Mouse (Mus musculus) forebrain, embryonic 15.5 days (tissue): Measurements from ENCODE around the gene Gm2a. TPM values are rescaled to one million over a fixed set of nuclear protein-coding genes. Genes with fewer than 3 reads are reported as not detected.

Experiments used
- ATAC-seq: fragments of 200-750 bp; cut with Nextera tagmentation; replicated peaks from 2 replicates; pipeline ENCODE4 v1.8.0; 2017; ENCODE audit warnings: mild to moderate bottlenecking, moderate TSS enrichment, moderate library complexity
- H3K27ac ChIP-seq: fragments of 300-500 bp; sonication (generic); replicated peaks from 2 replicates; pipeline ENCODE4 v1.5.1; 2015; ENCODE audit warnings: mild to moderate bottlenecking, inconsistent platforms
- H3K27me3 ChIP-seq: fragments of 300-500 bp; sonication (generic); 2 replicates; pipeline ENCODE4 v1.6.1; 2015; ENCODE audit warnings: inconsistent platforms
- H3K36me3 ChIP-seq: fragments of 300-500 bp; sonication (generic); 2 replicates; pipeline ENCODE4 v1.6.1; 2015; ENCODE audit warnings: mild to moderate bottlenecking, inconsistent platforms
- H3K4me1 ChIP-seq: fragments of 300-500 bp; sonication (generic); 2 replicates; pipeline ENCODE4 v1.6.1; 2015; ENCODE audit warnings: inconsistent platforms
- H3K4me2 ChIP-seq: fragments of 300-500 bp; sonication (generic); replicated peaks from 2 replicates; pipeline ENCODE4 v1.6.1; 2015; ENCODE audit warnings: mild to moderate bottlenecking, inconsistent platforms
- H3K4me3 ChIP-seq: fragments of 300-500 bp; sonication (generic); 2 replicates; pipeline ENCODE4 v1.5.1; 2015; ENCODE audit warnings: mild to moderate bottlenecking, inconsistent platforms
- H3K9ac ChIP-seq: fragments of 300-500 bp; sonication (generic); replicated peaks from 2 replicates; pipeline ENCODE4 v1.6.1; 2015; ENCODE audit warnings: mild to moderate bottlenecking, inconsistent platforms
- H3K9me3 ChIP-seq: fragments of 300-500 bp; sonication (generic); 2 replicates; pipeline ENCODE4 v1.6.1; 2016; ENCODE audit warnings: inconsistent platforms
- WGBS: fragments of 180-500 bp; shearing (Covaris S2); methylation state at CpG from one replicate; pipeline ENCODE4 v1.1.7; 2015; ENCODE audit warnings: mixed read lengths; 5-methylcytosine and 5-hydroxymethylcytosine counted together
- polyA plus RNA-seq: library from polyadenylated mRNA; unstranded; fragments of >200 nt; fragmentation: Nextera tagmentation; extraction: Ambion mirVana; gene quantifications from 2 replicates; pipeline ENCODE4 v1.2.1, GENCODE M21; 2015

Gm2a gene
- polyA plus RNA-seq, 1 experiment from 2014 or later, result 18.7 TPM

DNA sequence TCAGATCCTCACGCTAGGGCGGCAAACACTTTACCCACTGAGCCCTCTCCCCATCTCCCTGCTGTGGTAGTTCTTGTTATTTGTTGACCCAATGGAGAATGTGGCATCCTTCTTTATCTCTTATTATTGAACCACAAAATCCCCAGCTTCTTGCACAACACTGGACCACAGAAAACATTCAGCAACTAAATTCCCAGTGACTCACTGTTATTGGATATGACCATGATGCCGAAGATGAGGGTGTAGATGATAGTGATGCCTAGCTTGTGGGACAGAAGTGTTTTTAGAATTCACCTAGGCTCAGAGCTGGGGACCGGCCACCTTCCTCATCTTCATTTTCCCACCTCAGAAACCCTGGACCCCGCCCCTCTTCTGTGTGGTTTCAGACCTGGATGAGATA lies 37.0 kb downstream of the Gm2a start:
- Histone ChIP-seq H3K9me3 (no peaks in the 10 kb centered on the region), H3K4me3 (no peak overlapping the region), H3K9ac (no peak overlapping the region), H3K27me3 (no peaks in the 10 kb centered on the region), H3K27ac (no peak overlapping the region), H3K36me3 (no peaks in the 10 kb centered on the region), H3K4me1 (no peaks in the 10 kb centered on the region), H3K4me2 (no peak overlapping the region)
- WGBS, result 92% methylated on average over 5 of the region's 5 CpGs
- no peak for ATAC-seq

DNA sequence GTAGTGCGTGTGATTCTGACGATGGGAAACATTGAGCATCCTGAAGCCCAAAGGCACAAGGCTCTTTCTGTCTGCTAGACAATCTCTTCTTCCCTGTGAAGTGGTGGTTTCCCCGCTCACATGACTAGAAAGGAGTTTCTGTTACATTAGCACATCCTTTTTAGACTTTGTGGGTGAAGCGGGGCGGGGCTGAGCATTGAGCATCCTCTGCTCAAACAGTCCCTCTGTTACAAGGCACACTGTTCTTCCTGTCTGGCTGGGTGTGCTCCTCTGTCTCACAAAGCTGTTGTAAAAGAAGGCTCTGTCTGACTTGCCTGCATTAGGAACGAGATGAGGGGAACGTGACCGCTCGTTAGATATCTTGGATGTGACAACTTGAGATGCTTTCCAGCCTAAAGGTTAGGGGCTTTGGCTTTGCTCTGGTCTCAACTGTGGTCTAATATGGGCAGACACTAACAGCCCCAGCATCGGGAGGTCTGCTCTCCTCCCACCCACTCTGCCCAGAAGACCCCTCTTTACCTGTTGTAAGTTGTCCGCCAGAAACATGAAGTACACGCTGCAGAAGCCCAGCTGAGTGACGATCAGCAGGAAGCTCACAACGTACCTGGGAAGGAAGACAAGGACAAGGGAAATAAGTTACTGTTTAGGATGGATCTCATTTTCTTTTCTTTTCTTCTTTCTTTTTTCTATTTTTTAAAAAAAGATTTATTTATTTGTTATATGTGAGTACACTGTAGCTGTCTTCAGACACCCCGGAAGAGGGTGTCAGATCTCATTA lies 39.0 kb downstream of the Gm2a start:
- H3K4me2 ChIP-seq, result no peak overlapping the region
- no peaks in the 10 kb centered on the region for H3K27me3 ChIP-seq
- 75% methylated on average over 15 of the region's 15 CpGs for WGBS
- H3K4me3 ChIP-seq, result no peak overlapping the region
- ATAC-seq, result no peak
- no peaks in the 10 kb centered on the region for H3K4me1 ChIP-seq
- H3K27ac ChIP-seq, result no peak overlapping the region
- H3K9ac ChIP-seq, result no peak overlapping the region
- no peaks in the 10 kb centered on the region for H3K9me3 ChIP-seq
- H3K36me3 ChIP-seq, result no peaks in the 10 kb centered on the region

DNA sequence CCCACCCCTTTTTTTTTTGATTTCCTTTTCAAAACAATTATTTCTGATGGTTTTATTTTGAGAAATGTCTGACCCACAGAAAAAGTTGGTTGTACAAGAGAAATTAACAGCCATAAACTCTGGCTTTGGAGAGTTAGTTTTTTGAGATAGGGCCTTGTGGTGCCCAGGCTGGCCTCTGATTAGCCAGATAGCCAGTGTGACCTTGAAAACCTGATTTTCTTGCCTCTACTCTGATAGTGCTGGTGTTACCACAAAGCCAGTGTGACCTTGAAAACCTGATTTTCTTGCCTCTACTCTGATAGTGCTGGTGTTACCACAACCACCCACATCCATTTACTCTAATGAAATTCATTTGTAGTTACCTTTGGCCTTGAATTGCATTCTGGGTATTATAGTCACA lies 39.7 kb downstream of the Gm2a start:
- no peaks in the 10 kb centered on the region for H3K36me3 ChIP-seq
- no peaks in the 10 kb centered on the region for H3K27me3 ChIP-seq
- no peak overlapping the region for H3K27ac ChIP-seq
- no peak overlapping the region for H3K4me2 ChIP-seq
- H3K9ac ChIP-seq, result no peak overlapping the region
- H3K4me1 ChIP-seq, result no peaks in the 10 kb centered on the region
- H3K9me3 ChIP-seq, result no peaks in the 10 kb centered on the region
- no peak for ATAC-seq
- H3K4me3 ChIP-seq, result no peak overlapping the region

DNA sequence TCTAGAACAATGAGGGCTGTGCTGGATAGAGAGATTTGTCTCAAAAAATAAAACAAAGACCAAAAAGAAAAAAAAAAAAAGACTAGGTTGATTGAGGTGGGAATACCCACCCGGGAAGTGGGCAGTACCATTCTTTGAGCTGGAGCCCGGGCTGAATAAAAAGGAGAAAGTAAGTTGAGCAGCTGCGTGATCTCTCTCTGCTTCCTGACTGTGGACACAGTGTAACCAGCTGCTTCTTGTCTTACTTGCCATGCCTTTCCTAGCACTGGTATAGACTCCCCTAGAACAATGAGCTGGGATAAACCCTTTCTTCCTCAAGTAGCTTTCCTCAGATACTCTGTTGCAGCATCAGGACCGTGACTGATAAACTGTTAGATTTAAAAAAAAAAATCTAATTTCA lies 43.6 kb downstream of the Gm2a start:
- Histone ChIP-seq H3K27me3 (no peaks in the 10 kb centered on the region), H3K4me3 (no peak overlapping the region), H3K27ac (no peak overlapping the region), H3K9me3 (no peaks in the 10 kb centered on the region), H3K36me3 (no peaks in the 10 kb centered on the region), H3K9ac (no peak overlapping the region), H3K4me1 (no peaks in the 10 kb centered on the region), H3K4me2 (no peak overlapping the region)
- 86% methylated on average over 4 of the region's 4 CpGs for WGBS
- ATAC-seq, result no peak

DNA sequence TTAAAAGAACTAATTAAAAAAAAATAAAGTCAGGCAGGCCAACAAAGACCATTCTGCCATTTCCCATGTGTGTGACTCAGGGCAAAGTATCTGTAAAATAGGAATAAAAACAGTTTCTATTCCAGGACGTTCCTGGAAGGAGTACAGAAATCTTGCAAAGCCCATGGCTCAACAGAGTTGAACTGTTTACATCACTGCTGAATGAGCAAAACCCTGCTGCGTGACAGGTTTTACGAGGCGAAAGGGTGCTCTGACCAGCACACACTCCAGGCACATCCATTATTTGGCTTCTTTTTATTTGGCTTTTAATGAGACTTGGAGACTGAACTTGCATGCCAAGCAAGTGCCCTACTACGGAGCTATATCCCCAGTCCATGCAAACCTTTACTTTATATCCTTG lies 46.1 kb downstream of the Gm2a start:
- Histone ChIP-seq H3K4me3 (no peak overlapping the region), H3K27me3 (no peaks in the 10 kb centered on the region), H3K36me3 (no peaks in the 10 kb centered on the region), H3K9ac (no peak overlapping the region), H3K27ac (no peak overlapping the region), H3K9me3 (no peaks in the 10 kb centered on the region), H3K4me2 (no peak overlapping the region), H3K4me1 (no peaks in the 10 kb centered on the region)
- 47% methylated on average over 5 of the region's 5 CpGs for WGBS
- no peak for ATAC-seq

DNA sequence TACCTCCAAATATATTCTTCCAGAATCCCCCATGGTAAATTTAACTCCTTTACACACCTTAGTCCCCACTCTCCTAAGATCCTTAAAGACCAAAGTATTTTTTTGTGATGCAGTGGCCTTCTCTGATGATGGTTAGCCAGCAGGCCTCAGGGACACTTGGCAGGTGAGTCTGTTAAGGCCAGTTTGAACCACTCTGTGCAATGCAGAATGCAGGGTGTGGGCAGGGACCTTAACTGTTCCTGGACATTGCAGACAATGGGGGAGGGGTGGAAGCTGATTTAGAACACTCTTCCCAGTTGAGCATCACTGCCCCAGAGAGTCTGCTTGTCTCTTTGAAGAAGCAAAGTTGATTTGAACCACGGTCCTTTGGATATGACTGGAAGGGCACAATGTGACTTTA lies 48.9 kb downstream of the Gm2a start:
- no peak overlapping the region for H3K4me2 ChIP-seq
- no peak overlapping the region for H3K27ac ChIP-seq
- no peaks in the 10 kb centered on the region for H3K36me3 ChIP-seq
- ATAC-seq, result no peak
- no peaks in the 10 kb centered on the region for H3K27me3 ChIP-seq
- H3K9ac ChIP-seq, result no peak overlapping the region
- no peak overlapping the region for H3K4me3 ChIP-seq
- H3K9me3 ChIP-seq, result no peaks in the 10 kb centered on the region
- 51% methylated on average over 1 of the region's 1 CpGs for WGBS
- no peaks in the 10 kb centered on the region for H3K4me1 ChIP-seq

DNA sequence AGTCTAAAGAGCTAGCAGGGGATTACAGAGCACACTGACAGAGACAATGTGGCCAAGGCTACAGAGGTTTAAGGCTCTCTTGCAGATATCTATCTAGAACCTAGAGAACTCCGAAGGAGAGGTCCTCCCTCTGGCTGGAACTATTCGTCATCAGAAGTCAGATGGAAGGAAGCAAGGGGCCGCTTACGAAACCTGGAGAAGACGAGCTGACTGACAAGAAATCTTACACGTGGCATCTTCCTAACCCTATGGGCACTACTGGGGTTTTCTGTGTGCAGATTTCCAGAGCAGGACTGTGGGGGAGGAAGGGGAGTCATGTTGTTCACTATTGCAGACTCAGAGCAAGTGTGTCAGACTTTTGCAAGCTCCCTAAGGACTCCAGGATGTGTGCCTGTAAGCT lies 49.5 kb downstream of the Gm2a start:
- 51% methylated on average over 6 of the region's 6 CpGs for WGBS

DNA sequence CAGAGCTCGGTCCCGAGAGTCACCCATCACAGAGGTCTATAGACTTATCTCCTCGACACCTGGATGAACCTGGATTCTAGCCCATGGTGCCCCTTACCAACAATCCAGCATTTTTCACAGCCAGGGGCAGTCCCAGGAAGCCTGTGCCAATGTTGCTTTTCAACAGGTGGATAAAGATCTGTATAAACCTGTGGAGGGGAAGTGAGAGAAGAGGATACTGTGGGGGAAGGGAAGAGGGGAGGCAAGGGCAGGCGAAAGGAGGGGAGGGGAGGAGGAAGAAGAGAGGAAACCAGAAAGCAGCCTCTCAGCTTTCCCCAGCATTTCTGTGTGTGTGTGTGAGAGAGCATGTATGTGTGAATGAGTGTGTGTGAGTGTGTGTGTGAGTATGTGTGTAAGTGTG lies 50.5 kb downstream of the Gm2a start:
- Histone ChIP-seq H3K9me3 (no peaks in the 10 kb centered on the region), H3K36me3 (no peaks in the 10 kb centered on the region), H3K4me2 (no peak overlapping the region), H3K27me3 (no peaks in the 10 kb centered on the region), H3K4me3 (no peak overlapping the region), H3K27ac (no peak overlapping the region), H3K9ac (no peak overlapping the region), H3K4me1 (no peaks in the 10 kb centered on the region)
- no peak for ATAC-seq
- WGBS, result 82% methylated on average over 4 of the region's 4 CpGs

More for the DNA sequence above, 49.5 kb downstream of the Gm2a start:
- no peak overlapping the region for H3K4me2 ChIP-seq
- no peaks in the 10 kb centered on the region for H3K4me1 ChIP-seq
- H3K27me3 ChIP-seq, result no peaks in the 10 kb centered on the region
- ATAC-seq, result no peak
- H3K9ac ChIP-seq, result no peak overlapping the region
- H3K9me3 ChIP-seq, result no peaks in the 10 kb centered on the region
- no peaks in the 10 kb centered on the region for H3K36me3 ChIP-seq
- H3K4me3 ChIP-seq, result no peak overlapping the region
- H3K27ac ChIP-seq, result no peak overlapping the region

DNA sequence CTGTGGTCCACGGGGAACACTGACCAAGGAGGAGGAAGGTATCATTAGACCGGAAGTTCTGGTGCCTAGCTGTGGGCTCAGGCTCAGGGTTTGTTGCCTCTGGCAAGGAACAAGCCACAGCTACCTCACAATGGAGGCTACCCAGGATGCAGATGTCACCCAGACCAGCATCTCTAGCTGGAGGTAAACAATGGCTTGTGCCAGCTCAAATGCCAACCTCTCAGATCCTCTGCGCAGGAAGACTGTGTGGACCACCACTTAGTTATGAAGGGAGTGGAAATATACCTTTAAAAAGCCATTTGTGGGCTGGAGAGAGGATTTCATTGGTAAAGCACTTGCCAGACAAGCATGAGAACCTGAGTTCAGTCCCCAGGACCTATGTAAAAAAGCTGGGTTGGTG lies 53.7 kb downstream of the Gm2a start, which contains the start of gene Slc36a3:
TSS of gene Slc36a3 (minus strand) at position 101 of the 400 bp plus-strand sequence.
- H3K9me3 ChIP-seq, result no peaks in the 10 kb centered on the region
- 77% methylated on average over 3 of the region's 3 CpGs for WGBS
- H3K4me1 ChIP-seq, result no peaks in the 10 kb centered on the region
- H3K27ac ChIP-seq, result no peak within 1 kb of the TSS
- ATAC-seq, result no peak
- no peak within 1 kb of the TSS for H3K4me3 ChIP-seq
- no peak within 1 kb of the TSS for H3K4me2 ChIP-seq
- no peak within 1 kb of the TSS for H3K9ac ChIP-seq
- H3K27me3 ChIP-seq, result no peaks in the 10 kb centered on the region
- no peaks in the 10 kb centered on the region for H3K36me3 ChIP-seq

DNA sequence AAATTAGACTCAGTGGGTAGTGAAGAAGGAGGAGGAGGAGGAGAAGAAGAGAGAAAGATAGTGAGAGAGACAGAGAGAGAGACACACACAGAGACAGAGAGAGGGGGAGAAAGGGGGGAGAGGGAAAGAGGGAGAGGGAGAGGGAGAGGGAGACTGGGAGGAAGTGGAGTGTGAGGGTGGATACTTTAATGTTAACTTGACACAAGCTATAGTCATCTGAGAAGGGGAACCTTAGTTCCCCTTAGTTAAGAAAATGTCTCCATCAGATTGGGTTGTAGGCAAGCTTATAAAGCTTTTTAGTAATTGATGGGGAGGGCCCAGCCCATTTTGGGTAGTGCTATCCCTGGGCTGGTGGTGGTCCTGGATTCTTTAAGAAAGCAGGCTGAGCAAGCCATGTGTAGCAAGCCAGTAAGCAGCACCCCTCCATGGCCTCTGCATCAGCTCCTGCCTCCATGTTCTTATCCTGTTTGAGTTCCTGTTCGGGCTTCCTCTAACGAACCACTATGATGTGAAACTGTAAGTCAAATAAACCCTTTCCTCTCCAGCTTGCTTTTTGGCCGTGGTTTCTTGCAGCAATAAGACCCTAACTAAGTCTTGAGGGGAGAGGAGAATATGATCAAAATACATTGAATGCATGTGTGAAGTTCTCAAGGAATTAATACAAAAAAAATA lies 56.6 kb downstream of the Gm2a start:
- ATAC-seq, result no peak

DNA sequence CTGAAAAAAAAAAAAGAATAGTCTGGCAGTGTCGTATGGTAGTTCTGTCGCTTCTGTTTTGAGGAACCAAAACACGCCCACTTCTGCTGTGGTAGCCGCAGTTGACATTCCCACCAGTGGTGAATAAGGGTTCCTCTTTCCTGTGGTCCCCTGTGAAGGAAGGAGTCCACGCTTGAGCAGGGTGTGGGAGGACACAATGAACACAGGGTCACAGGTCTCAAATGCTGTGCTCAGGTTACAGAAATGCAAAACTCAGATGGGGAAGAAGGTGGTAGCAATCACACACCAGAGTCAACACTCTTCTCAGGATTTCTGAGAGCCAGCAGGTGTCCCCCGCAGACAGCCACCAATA lies 57.1 kb downstream of the Gm2a start:
- Histone ChIP-seq H3K4me2 (no peak overlapping the region), H3K4me1 (no peaks in the 10 kb centered on the region), H3K27ac (no peak overlapping the region), H3K9ac (no peak overlapping the region), H3K36me3 (no peaks in the 10 kb centered on the region), H3K27me3 (no peaks in the 10 kb centered on the region), H3K9me3 (no peaks in the 10 kb centered on the region), H3K4me3 (no peak overlapping the region)
- ATAC-seq, result no peak
- WGBS, result 87% methylated on average over 6 of the region's 6 CpGs

More for the DNA sequence above, 56.6 kb downstream of the Gm2a start:
- Histone ChIP-seq H3K4me1 (no peaks in the 10 kb centered on the region), H3K9me3 (no peaks in the 10 kb centered on the region), H3K4me2 (no peak overlapping the region), H3K9ac (no peak overlapping the region), H3K36me3 (no peaks in the 10 kb centered on the region), H3K27ac (no peak overlapping the region), H3K4me3 (no peak overlapping the region), H3K27me3 (no peaks in the 10 kb centered on the region)
- 59% methylated on average over 3 of the region's 3 CpGs for WGBS

DNA sequence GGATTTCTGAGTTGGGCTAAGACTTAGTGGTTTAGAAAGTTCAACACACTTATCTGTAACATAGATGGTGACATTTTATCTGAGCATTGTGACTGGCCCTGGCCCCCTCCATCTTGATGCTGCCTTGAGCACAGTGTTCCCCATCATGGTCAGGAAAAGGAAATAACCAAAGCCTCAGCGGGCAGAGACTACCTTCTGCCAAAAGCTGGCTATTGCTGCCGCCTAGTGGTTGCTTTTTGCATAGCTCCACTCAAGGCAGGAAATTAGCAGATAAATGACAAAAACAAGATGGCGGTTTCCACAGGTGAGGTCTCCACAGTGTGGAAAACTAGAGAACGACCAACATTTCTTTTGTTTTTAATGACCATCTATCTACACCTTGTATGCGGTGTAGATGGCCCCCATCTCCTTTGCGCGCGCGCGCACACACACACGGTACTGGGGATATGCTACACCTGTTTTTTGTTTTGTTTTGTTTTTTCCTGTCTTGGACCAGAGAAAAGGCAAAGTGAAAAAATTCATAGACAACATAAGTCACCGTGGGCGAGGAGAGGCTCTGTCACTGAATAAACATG lies 61.0 kb downstream of the Gm2a start:
- H3K4me2 ChIP-seq, result no peak overlapping the region
- 54% methylated on average over 13 of the region's 13 CpGs for WGBS
- no peak for ATAC-seq
- no peaks in the 10 kb centered on the region for H3K36me3 ChIP-seq
- no peaks in the 10 kb centered on the region for H3K27me3 ChIP-seq
- no peaks in the 10 kb centered on the region for H3K9me3 ChIP-seq
- no peak overlapping the region for H3K9ac ChIP-seq
- no peak overlapping the region for H3K4me3 ChIP-seq
- H3K27ac ChIP-seq, result no peak overlapping the region
- H3K4me1 ChIP-seq, result no peaks in the 10 kb centered on the region
